Mouse (Mus musculus): Measurements from ENCODE around the gene Pnrc2.

DNA sequence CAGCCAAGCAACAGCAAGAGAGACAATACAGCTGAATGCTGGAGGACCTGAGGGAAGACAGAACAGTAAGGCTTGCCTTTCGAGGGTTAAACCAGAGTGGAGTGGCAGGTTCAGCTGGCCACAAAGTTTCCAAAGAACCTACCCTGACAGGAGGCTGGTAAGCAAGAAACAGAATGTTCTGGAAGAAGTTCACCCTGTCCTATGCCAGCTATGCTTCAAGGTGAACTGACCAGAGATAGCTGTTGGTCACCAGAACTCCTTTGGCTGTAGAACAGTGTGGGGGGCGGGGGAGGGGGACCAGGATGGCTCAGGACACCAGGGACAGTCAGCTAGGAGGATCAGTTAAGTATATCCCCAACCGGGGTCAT lies 34.7 kb downstream of the Pnrc2 start:
- TF ChIP-seq POLR2A (IDR thresholded peaks at IDR 0.05; ENCODE audit: borderline replicate concordance, insufficient read depth, low read length) (no peak), CTCF (IDR thresholded peaks at IDR 0.05; ENCODE audit: borderline replicate concordance, insufficient read depth, low read depth, low read length) (no peak)
